Mouse (Mus musculus) embryo, embryonic 10 days (tissue): ENCODE measurements around the gene Gpld1.
"Not testable (repeated sequence)": the region's sequence is repeated elsewhere in the genome, so short reads cannot be mapped to it uniquely, and the experiment has no call there.

Experiments
- DNase-seq: peaks from one replicate; pipeline ENCODE4 v3.0.0-alpha.2; 2015; ENCODE audit warnings: low spot score

The Gpld1 gene

DNA sequence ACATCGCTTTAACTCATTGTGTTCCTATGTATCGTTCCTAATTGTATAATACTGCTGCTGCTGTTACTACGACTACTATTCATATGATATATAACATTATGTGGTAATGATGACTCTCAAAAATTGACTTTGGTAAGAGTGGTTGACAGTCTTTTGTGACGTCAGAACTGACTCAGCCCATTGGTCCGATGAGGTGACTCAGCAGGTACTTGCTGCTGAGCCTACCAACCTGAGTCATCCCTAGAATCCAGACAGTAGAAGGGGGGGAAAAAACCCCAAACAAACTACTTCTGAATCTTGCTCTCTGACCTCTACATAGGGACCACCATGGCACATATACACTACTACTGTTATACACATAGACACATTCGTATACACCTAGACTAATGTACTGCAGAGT lies 5.9 kb downstream of the Gpld1 start:
- DNase-seq, result no peak

- no peak for DNase-seq
Observed at GRCm38 (mm10) chr13:24952659-24953058, 9.7 kb downstream of the Gpld1 start.

GRCm38 (mm10) chr13:24955091-24955490 lies 12.1 kb downstream of the Gpld1 start:
- DNase-seq, result no peak

- peak; percentile 53 for DNase-seq
Observed at GRCm38 (mm10) chr13:24955500-24955899, 12.5 kb downstream of the Gpld1 start.

DNA sequence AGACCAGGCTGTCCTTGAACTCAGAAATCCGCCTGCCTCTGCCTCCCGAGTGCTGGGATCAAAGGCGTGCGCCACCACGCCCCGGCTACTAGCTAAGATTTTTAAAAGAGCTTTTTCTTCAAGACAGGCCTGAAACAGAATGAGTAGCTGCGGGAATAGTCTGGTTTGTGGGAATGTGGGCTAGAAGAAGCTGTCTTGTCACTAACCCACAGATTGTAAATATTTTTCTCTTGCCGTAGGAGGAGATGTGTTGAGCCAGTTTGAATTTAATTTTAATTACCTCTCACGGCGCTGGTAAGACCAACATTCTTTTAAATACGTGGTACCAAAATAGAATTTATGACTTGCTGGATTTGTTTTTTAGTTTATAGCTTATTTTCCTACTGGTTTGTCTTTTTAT lies 15.7 kb downstream of the Gpld1 start:
- DNase-seq, result no peak

GRCm38 (mm10) chr13:24960084-24960483 lies 17.1 kb downstream of the Gpld1 start:
- DNase-seq, result no peak

DNA sequence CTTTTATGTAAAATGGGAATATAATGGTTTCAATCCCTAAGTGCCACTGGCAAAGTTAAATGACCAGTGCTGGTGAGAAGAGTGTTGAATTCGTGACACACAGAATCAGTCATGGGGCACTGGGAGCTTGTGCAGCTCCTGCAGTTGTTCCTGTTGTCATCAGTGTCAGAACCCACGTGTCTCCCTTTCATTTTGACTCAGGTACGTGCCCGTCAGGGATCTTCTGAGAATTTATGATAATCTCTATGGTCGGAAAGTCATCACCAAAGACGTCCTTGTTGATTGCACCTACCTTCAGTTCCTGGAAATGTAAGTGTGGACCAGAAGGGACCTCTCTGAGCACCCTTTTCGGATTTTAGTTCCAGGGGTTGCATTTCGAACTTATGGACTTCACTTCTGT lies 19.2 kb downstream of the Gpld1 start:
- DNase-seq, result no peak

DNA sequence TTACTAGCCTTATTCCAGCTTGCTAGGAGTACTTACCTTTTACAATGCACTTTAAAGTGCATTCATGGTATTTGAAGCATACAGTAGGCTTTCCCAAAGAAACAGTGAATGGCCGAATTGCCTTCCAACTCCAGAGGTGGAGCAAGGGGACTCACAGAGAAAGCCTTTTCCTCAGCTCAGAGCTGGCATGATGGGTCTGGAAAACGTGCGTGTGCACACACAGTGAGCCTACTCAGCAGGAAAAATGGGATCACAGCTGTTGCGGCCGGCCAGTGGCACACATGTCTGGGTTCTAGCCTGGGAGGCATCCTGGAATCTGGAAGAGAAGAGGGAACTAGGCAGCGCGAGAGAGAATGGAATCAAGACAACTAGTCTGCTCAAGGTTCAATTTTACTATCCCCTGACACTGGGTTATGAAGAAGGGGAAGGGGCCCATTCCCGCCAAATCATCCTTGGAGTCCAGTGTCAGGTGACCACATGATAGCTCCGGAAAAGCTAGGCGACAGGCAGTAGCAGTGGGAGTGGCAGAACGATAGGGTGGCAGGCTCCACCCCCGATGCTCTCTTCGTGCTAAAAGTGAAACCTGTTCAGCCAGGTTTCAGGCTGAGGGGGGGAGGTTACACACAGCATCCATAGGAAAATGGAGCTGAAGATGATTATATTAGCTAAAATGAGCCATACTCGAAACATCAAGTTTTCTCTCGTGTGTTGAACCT lies 22.3 kb downstream of the Gpld1 start:
- DNase-seq, result peak; percentile 32

DNA sequence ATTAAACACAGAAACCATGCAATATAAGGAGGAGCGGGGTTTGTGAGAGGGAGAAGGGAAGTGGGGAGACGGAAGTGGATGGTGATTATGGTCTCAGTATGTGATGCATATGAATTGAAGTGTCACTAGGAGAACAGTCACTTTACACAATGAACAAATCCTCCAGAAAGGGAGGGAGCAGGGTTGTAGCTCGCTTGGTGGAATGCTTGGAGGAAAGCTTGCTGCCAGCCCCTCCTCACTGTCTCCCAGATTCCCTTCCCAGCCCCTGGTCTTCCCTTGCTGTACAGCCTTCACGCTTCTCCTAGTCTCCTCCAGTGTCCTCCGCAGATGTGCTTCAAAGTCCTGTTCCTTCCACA lies 22.9 kb downstream of the Gpld1 start:
- no peak for DNase-seq

GRCm38 (mm10) chr13:24971776-24972175 lies 28.8 kb downstream of the Gpld1 start:
- DNase-seq, result not testable (repeated sequence)

DNA sequence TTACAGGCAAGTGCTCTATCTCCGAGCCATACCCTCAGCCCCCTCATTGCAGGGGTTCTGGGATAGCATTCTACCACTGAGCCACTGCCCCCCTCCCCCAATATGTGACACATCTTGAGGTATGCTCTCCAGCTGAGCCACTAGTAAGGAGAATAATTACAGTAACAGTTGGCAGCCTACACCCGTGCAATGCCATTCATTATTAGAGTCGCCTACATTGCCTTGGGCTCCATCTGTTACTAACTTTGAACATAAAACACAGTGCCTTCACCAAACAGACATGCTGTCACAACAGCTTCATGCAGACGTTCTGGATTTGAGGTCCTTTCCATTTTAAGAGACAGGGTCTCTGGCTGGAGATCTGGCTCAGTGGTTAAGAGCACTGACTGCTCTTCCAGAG lies 33.4 kb downstream of the Gpld1 start:
- DNase-seq, result no peak

- no peak for DNase-seq
Observed at GRCm38 (mm10) chr13:24977820-24978342, 34.9 kb downstream of the Gpld1 start.

- no peak for DNase-seq
Observed at GRCm38 (mm10) chr13:24981031-24981430, 38.1 kb downstream of the Gpld1 start.

GRCm38 (mm10) chr13:24985435-24985834 lies 42.5 kb downstream of the Gpld1 start:
- DNase-seq, result no peak

- peak; percentile 78 for DNase-seq
Observed at GRCm38 (mm10) chr13:24988391-24988790, 45.4 kb downstream of the Gpld1 start.

DNA sequence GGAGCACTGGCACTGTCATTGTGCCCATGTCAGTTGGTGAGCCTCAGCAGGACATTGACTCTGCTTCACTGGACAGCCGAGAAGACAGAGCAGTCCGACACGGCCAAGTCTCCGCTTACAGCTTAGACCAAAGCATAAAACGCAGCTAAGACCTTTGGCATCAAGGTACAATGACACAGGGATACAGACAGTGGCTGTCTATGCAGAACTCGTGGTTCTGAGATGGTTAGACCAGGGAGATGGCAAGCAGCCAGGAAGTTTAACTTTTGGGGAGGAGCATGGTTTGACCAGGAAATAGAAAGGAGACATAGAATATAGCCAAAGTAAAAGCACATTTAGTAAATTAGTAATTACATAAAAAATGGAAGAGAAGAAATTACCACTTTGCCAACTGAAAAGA lies 46.1 kb downstream of the Gpld1 start:
- no peak for DNase-seq

- DNase-seq, result peak; percentile 23
Observed at GRCm38 (mm10) chr13:24993160-24993559, 50.2 kb downstream of the Gpld1 start.

DNA sequence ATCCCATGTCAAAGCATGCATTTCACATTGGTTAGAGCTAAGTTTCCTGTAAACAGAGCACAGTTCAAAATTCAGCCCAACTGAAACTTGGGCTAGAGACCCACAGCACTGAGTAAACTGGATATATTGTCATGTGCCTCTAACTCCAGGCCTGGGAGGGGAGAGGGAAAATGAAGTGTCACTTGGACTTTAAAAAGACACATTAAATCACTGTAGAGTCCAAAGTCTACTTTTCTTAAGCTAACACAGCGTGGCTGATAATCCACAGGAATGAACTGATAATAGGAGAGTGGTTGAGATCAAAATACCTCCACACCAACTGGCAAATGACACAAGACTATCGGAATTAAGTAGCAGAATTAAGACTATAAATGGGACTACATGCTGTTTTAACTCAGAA lies 56.6 kb downstream of the Gpld1 start:
- no peak for DNase-seq

DNA sequence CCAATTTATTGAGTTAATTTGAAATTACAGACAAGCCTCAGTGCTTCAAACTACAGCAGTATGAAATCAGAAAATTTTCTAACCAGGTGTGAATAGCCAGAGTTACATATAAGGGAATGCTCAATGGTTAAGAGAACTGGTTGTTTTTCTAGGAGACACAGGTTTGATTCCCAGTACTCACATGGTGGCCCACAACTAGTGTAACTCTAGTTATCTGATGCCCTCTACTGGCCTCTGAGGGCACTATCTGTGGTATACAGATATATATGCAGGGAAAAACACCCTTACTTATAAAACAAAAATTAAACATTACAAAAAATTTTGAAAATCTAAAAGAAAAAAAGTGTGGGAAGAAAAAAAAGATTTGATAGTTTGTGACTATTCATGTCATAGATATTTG lies 60.0 kb downstream of the Gpld1 start:
- no peak for DNase-seq

GRCm38 (mm10) chr13:25007115-25007514 lies 64.2 kb downstream of the Gpld1 start:
- DNase-seq, result no peak

DNA sequence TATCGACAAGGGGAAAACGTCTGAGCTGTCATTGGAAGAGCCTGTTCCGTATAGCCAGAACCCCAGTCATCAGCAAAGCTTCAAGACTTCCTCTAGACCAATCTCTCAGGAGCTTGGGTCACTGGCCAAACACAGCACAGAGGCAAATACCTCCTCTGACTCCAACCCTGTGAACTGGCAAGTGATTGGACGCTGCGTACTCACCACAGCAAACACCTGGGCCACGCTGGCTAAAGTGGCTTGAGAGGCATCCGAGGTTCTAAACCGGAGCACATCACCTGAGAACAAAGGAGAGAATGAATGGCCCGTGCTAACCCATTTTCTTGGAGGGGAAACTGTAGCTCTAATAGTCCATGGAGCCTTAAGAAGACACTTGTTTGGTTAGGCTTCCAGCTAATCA lies 75.4 kb downstream of the Gpld1 start:
- no peak for DNase-seq

DNA sequence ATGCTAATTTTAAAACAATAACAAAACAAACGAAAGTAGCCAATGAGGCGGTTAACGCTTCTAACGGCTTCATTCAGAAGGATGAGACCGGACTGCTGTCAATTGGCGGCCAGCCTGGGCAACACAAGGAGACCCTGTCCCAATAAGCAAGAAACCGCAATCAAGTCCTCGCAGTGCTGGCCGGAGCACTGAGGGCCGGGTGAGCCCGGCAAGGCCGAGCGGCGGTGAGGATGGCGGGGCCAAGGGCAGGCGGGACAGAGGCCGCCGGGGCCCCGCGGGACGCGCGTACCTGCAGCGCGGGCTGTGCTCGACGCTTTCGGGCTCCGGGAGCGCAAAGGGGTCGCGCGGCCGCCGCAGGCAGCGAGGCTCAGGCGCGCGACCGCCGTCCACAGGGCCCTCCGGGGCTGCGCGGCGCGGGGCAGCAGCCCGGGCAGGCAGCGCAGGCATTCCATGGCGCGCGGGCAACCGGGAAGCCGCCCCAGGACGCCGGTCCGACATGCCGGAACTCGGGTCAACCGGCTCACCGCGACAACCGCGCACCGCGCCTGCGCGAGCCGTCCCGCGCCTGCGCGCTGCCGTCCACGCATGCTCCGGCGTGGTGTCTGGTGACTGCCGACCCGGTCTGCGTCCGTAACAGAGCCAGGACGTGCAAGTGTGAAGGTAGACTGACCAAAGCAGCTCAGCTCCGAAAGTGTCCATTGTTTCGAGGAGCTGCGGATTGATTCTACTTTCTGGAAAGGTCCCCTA lies 77.0 kb downstream of the Gpld1 start, which contains the start of gene Mrs2:
Gene Mrs2, minus strand, starts transcription at position 587 of the 747 bp plus-strand sequence.
- DNase-seq, result peak; percentile 93

GRCm38 (mm10) chr13:25020540-25020892 lies 77.6 kb downstream of the Gpld1 start:
- DNase-seq, result no peak

DNA sequence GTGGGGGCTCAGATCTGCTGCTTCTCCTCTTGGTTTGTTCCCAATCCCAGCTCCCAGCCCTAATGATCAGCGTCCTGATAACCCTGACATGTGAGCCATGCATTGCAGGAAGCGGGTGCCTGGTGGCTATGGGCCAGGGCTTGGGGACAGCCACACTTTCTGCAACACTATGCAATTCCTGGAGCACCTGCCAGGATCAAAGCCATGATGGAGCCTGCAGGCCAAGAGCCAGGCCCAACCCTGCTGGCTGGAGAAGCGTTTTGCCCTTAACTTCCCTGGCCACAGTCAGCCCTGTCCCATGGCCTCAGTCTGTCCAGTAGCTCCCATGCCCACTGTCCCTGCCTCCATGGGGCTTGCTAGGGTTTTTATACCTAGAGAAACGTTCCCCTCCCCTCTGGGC lies 79.4 kb downstream of the Gpld1 start:
- DNase-seq, result no peak
